Mouse (Mus musculus): ENCODE results near the gene Fbxl2. TPM values are rescaled to one million over a fixed set of nuclear protein-coding genes. Genes with fewer than 3 reads are reported as not detected.
"Not testable (repeated sequence)": the region's sequence is repeated elsewhere in the genome, so short reads cannot be mapped to it uniquely, and the experiment has no call there.

Gene Fbxl2
- polyA plus RNA-seq (2012; ENCODE audit: insufficient read depth, low replicate concordance), result 0.70 and 1.8 TPM in 2 replicates

- peaks cover 40% of the 10 kb centered on the region for H3K9me3 ChIP-seq
- no peak for TF ChIP-seq FLI1 (IDR thresholded peaks at IDR 0.05; ENCODE audit: low read length)
- TF ChIP-seq GATA1 (IDR thresholded peaks at IDR 0.05; ENCODE audit: borderline replicate concordance, low read length), result no peak
- no peaks in the 10 kb centered on the region for H3K4me1 ChIP-seq
- no peaks in the 10 kb centered on the region for H3K36me3 ChIP-seq (replicated peaks; ENCODE audit: low read length)
- H3K27me3 ChIP-seq (replicated peaks), result peaks cover 4% of the 10 kb centered on the region
- H3K4me3 ChIP-seq (replicated peaks), result no peak within 1 kb of the TSS
Measured at GRCm38 (mm10) chr9:114046028-114046427, at the start of gene Fbxl2. TSS of gene Fbxl2 (minus strand) at chr9:114046191.

DNA sequence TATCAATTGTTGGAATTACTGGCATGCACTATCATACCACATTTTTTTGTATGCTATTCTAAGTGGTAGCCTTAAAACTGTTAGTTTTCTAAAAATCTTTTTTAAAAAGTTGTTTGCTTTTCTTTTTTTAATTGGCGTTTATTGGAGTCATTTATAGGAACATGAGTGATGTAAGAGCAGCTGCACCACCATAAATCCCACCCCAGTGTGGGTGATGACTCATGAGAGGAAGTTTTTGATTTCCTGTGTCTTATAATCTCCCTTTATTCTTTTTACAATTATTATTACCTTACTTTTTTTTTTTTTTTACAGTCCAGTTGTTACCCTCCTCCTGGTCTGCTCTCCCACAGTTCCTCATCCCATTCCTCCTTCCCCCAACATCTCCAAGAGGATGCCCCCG, 48.9 kb upstream of the Fbxl2 start:
- Histone ChIP-seq H3K4me3 (replicated peaks) (no peak overlapping the region), H3K36me3 (replicated peaks; ENCODE audit: low read length) (no peaks in the 10 kb centered on the region), H3K9me3 (peaks cover 28% of the 10 kb centered on the region), H3K4me1 (peaks cover 15% of the 10 kb centered on the region), H3K27me3 (replicated peaks) (peaks cover 16% of the 10 kb centered on the region)
- TF ChIP-seq FLI1 (IDR thresholded peaks at IDR 0.05; ENCODE audit: low read length) (no peak), GATA1 (IDR thresholded peaks at IDR 0.05; ENCODE audit: borderline replicate concordance, low read length) (no peak)

- H3K4me3 ChIP-seq (replicated peaks); H3K4me1 ChIP-seq; H3K36me3 ChIP-seq (replicated peaks; ENCODE audit: low read length): not testable (repeated sequence)
- Histone ChIP-seq H3K27me3 (replicated peaks) (peaks cover 14% of the 10 kb centered on the region), H3K9me3 (peaks cover 24% of the 10 kb centered on the region)
Measured at GRCm38 (mm10) chr9:114092188-114092587, 46.2 kb upstream of the Fbxl2 start.

DNA sequence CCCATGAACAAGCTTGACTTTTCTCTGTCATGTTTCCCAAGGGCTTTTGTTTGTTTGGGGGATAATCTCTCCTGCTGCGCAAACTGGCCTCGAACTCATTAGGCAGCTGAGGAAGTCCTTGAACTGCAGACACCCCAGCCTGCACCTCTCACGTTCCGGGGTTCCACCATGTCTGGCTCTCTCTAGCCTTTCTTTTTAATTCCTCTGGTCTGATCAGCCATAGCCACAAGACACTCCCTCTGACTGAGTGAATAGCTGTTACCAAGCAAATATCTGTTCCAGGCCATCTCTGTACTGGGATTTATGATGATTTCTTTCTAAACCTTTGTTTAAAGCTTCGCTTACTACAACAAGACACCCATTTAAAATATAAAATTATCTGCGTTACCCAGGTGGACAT, 42.9 kb upstream of the Fbxl2 start:
- H3K36me3 ChIP-seq (replicated peaks; ENCODE audit: low read length); H3K27me3 ChIP-seq (replicated peaks); H3K4me3 ChIP-seq (replicated peaks); H3K9me3 ChIP-seq; H3K4me1 ChIP-seq: not testable (repeated sequence)

DNA sequence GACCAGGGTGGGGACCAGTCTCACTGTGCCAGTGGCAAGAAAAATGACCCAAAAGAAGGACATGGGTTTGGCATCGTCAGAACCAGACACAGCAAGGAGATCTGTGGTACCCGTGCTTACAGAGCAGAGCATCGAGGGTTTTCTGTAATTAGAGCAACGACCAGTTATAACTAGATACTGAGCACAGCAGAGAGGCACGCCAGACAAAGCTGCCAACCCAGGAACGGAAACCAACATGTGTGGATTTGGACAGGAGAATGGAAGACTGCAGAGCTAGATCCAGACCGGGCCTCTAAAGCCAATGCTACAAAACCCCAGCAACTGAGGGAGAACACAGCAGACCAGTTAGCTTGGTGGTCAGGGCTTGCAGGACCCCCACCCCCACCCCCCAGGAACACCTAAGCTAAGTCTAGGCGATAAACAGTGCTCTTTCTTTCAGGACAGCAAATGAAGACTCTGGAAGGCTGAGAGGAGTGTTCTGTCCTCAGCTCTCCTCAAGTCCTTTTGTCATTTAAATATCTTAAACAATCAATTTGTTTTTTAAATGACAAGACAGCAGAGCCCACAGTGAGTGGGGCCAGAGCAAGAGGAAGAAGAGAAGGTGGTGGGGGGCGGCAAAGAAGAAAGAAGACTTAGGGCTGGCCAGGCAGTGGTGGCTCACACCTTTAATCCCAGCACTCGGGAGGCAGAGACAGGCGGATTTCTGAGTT, 41.3 kb upstream of the Fbxl2 start:
- H3K4me3 ChIP-seq (replicated peaks), result no peak overlapping the region
- H3K36me3 ChIP-seq (replicated peaks; ENCODE audit: low read length), result no peaks in the 10 kb centered on the region
- H3K9me3 ChIP-seq, result peaks cover 12% of the 10 kb centered on the region
- H3K4me1 ChIP-seq, result no peaks in the 10 kb centered on the region
- no peak for TF ChIP-seq GATA1 (IDR thresholded peaks at IDR 0.05; ENCODE audit: borderline replicate concordance, low read length)
- no peak for TF ChIP-seq FLI1 (IDR thresholded peaks at IDR 0.05; ENCODE audit: low read length)
- peaks cover 15% of the 10 kb centered on the region for H3K27me3 ChIP-seq (replicated peaks)

- no peak for TF ChIP-seq GATA1 (IDR thresholded peaks at IDR 0.05; ENCODE audit: borderline replicate concordance, low read length)
- no peak for TF ChIP-seq FLI1 (IDR thresholded peaks at IDR 0.05; ENCODE audit: low read length)
- Histone ChIP-seq H3K4me1 (no peaks in the 10 kb centered on the region), H3K4me3 (replicated peaks) (no peak overlapping the region)
Measured at GRCm38 (mm10) chr9:114086422-114086821, 40.4 kb upstream of the Fbxl2 start.

GRCm38 (mm10) chr9:114073681-114074080, 27.7 kb upstream of the Fbxl2 start:
- Histone ChIP-seq H3K27me3 (replicated peaks) (peaks cover 16% of the 10 kb centered on the region), H3K4me1 (no peaks in the 10 kb centered on the region), H3K36me3 (replicated peaks; ENCODE audit: low read length) (no peaks in the 10 kb centered on the region), H3K9me3 (0 out of 2 replicates have a peak, but pooled peaks cover 6% of the 10 kb centered on the region), H3K4me3 (replicated peaks) (no peak overlapping the region)
- TF ChIP-seq FLI1 (IDR thresholded peaks at IDR 0.05; ENCODE audit: low read length) (no peak), GATA1 (IDR thresholded peaks at IDR 0.05; ENCODE audit: borderline replicate concordance, low read length) (no peak)

More at GRCm38 (mm10) chr9:114086422-114086821, 40.4 kb upstream of the Fbxl2 start:
- peaks cover 16% of the 10 kb centered on the region for H3K27me3 ChIP-seq (replicated peaks)
- H3K9me3 ChIP-seq, result peaks cover 12% of the 10 kb centered on the region
- no peaks in the 10 kb centered on the region for H3K36me3 ChIP-seq (replicated peaks; ENCODE audit: low read length)

- TF ChIP-seq GATA1 (IDR thresholded peaks at IDR 0.05; ENCODE audit: borderline replicate concordance, low read length) (no peak), FLI1 (IDR thresholded peaks at IDR 0.05; ENCODE audit: low read length) (no peak)
- H3K27me3 ChIP-seq (replicated peaks), result peaks cover 16% of the 10 kb centered on the region
- no peaks in the 10 kb centered on the region for H3K4me1 ChIP-seq
- 0 out of 2 replicates have a peak, but pooled peaks cover 3% of the 10 kb centered on the region for H3K9me3 ChIP-seq
- no peak overlapping the region for H3K4me3 ChIP-seq (replicated peaks)
- no peaks in the 10 kb centered on the region for H3K36me3 ChIP-seq (replicated peaks; ENCODE audit: low read length)
Measured at GRCm38 (mm10) chr9:114069372-114069771, 23.4 kb upstream of the Fbxl2 start.

- Histone ChIP-seq H3K9me3 (0 out of 2 replicates have a peak, but pooled peaks cover 3% of the 10 kb centered on the region), H3K36me3 (replicated peaks; ENCODE audit: low read length) (no peaks in the 10 kb centered on the region), H3K4me1 (no peaks in the 10 kb centered on the region), H3K4me3 (replicated peaks) (no peak overlapping the region), H3K27me3 (replicated peaks) (peaks cover 17% of the 10 kb centered on the region)
- no peak for TF ChIP-seq GATA1 (IDR thresholded peaks at IDR 0.05; ENCODE audit: borderline replicate concordance, low read length)
- no peak for TF ChIP-seq FLI1 (IDR thresholded peaks at IDR 0.05; ENCODE audit: low read length)
Measured at GRCm38 (mm10) chr9:114068494-114069053, 22.6 kb upstream of the Fbxl2 start.

GRCm38 (mm10) chr9:114057090-114057796, 11.3 kb upstream of the Fbxl2 start, which contains the start of gene Susd5:
TSS of gene Susd5 (plus strand) at chr9:114057140.
- no peaks in the 10 kb centered on the region for H3K9me3 ChIP-seq
- peaks cover 45% of the 10 kb centered on the region for H3K27me3 ChIP-seq (replicated peaks)
- TF ChIP-seq FLI1 (IDR thresholded peaks at IDR 0.05; ENCODE audit: low read length), result no peak
- peak within 1 kb of the TSS; percentile 3 for H3K4me3 ChIP-seq (replicated peaks)
- peaks cover 6% of the 10 kb centered on the region; the same call in 1 of the 2 replicates for H3K4me1 ChIP-seq
- no peaks in the 10 kb centered on the region for H3K36me3 ChIP-seq (replicated peaks; ENCODE audit: low read length)

Data from megakaryocyte, embryonic 14.5 days (primary cell).